Mouse (Mus musculus): ENCODE measurements around the gene Gipr. TPM values are rescaled to one million over a fixed set of nuclear protein-coding genes. Genes with fewer than 3 reads are reported as not detected.
"Not testable (repeated sequence)": the region's sequence is repeated elsewhere in the genome, so short reads cannot be mapped to it uniquely, and the experiment has no call there.

Gene Gipr
- total RNA-seq, 2 experiments from 2014 or later = 0.14 TPM; not detected in 1

GRCm38 (mm10) chr7:19178443-19179092 lies 12.6 kb upstream of the Gipr start:
- peak; percentile 76 for DNase-seq

GRCm38 (mm10) chr7:19178035-19178434 lies 12.1 kb upstream of the Gipr start:
- no peak for DNase-seq

GRCm38 (mm10) chr7:19177216-19177615 lies 11.3 kb upstream of the Gipr start:
- no peak for DNase-seq

GRCm38 (mm10) chr7:19176516-19176947 lies 10.6 kb upstream of the Gipr start:
- DNase-seq = no peak

- peak; percentile 54 for DNase-seq
These were observed 10.0 kb upstream of the Gipr start, which contains the start of gene Eml2 for GRCm38 (mm10) chr7:19175708-19176515. TSS of gene Eml2 (plus strand) at chr7:19176421.

GRCm38 (mm10) chr7:19172874-19173273 lies 6.9 kb upstream of the Gipr start:
- DNase-seq = peak; percentile 91

GRCm38 (mm10) chr7:19171831-19172230 lies 5.9 kb upstream of the Gipr start:
- no peak for DNase-seq

GRCm38 (mm10) chr7:19170142-19170541 lies 4.2 kb upstream of the Gipr start:
- no peak for DNase-seq

- no peak for DNase-seq
These were observed 3.6 kb upstream of the Gipr start for GRCm38 (mm10) chr7:19169506-19169905.

GRCm38 (mm10) chr7:19166990-19167389 lies 1.1 kb upstream of the Gipr start:
- DNase-seq = no peak

GRCm38 (mm10) chr7:19164978-19165377 lies 949 bp downstream of the Gipr start:
- DNase-seq = no peak

GRCm38 (mm10) chr7:19164189-19164588 lies 1.7 kb downstream of the Gipr start:
- DNase-seq = no peak

GRCm38 (mm10) chr7:19163752-19164151 lies 2.2 kb downstream of the Gipr start:
- DNase-seq = no peak

- DNase-seq = no peak
These were observed 3.0 kb downstream of the Gipr start for GRCm38 (mm10) chr7:19162928-19163327.

- no peak for DNase-seq
These were observed 5.8 kb downstream of the Gipr start for GRCm38 (mm10) chr7:19160115-19160514.

GRCm38 (mm10) chr7:19159411-19159810 lies 6.5 kb downstream of the Gipr start:
- DNase-seq = no peak

- no peak for DNase-seq
These were observed 7.3 kb downstream of the Gipr start for GRCm38 (mm10) chr7:19158601-19159000.

GRCm38 (mm10) chr7:19157160-19157800 lies 8.6 kb downstream of the Gipr start:
- DNase-seq = peak; percentile 95

- peak; percentile 31 for DNase-seq
These were observed 10.0 kb downstream of the Gipr start for GRCm38 (mm10) chr7:19155825-19156475.

GRCm38 (mm10) chr7:19154796-19155195 lies 11.1 kb downstream of the Gipr start:
- no peak for DNase-seq

- not testable (repeated sequence) for DNase-seq
These were observed 14.8 kb downstream of the Gipr start for GRCm38 (mm10) chr7:19151121-19151520.

GRCm38 (mm10) chr7:19149626-19150025 lies 16.3 kb downstream of the Gipr start, which contains the start of gene Snrpd2:
TSS of gene Snrpd2 (plus strand) at chr7:19149722.
- peak; percentile 99 for DNase-seq
